Mouse (Mus musculus): ENCODE results near the gene Usp39.

The Usp39 gene

GRCm38 (mm10) chr6:72302349-72302925 lies 42.5 kb downstream of the Usp39 start:
- DNase-seq (ENCODE audit: low spot score in 2 of 2) = no peak

- no peak for DNase-seq (ENCODE audit: low spot score in 2 of 2)
These were observed 47.2 kb downstream of the Usp39 start for GRCm38 (mm10) chr6:72297825-72298224.

- DNase-seq (ENCODE audit: low spot score in 2 of 2) = no peak
These were observed 51.9 kb downstream of the Usp39 start for GRCm38 (mm10) chr6:72292972-72293651.

- no peak for DNase-seq (ENCODE audit: low spot score in 2 of 2)
These were observed 55.5 kb downstream of the Usp39 start for GRCm38 (mm10) chr6:72289484-72289883.

- DNase-seq (ENCODE audit: low spot score in 2 of 2) = peak in 1 of 2 experiments; percentile 11
These were observed 61.1 kb downstream of the Usp39 start for GRCm38 (mm10) chr6:72283914-72284313.

GRCm38 (mm10) chr6:72280410-72280998 lies 64.5 kb downstream of the Usp39 start:
- no peak for DNase-seq (ENCODE audit: low spot score in 2 of 2)

- no peak for DNase-seq (ENCODE audit: low spot score in 2 of 2)
These were observed 65.5 kb downstream of the Usp39 start for GRCm38 (mm10) chr6:72279505-72279904.

GRCm38 (mm10) chr6:72278835-72279234 lies 66.1 kb downstream of the Usp39 start:
- no peak for DNase-seq (ENCODE audit: low spot score in 2 of 2)

GRCm38 (mm10) chr6:72277508-72278166 lies 67.3 kb downstream of the Usp39 start:
- no peak for DNase-seq (ENCODE audit: low spot score in 2 of 2)

GRCm38 (mm10) chr6:72276972-72277441 lies 68.0 kb downstream of the Usp39 start:
- no peak for DNase-seq (ENCODE audit: low spot score in 2 of 2)

- no peak for DNase-seq (ENCODE audit: low spot score in 2 of 2)
These were observed 68.8 kb downstream of the Usp39 start for GRCm38 (mm10) chr6:72276141-72276540.

- no peak for DNase-seq (ENCODE audit: low spot score in 2 of 2)
These were observed 69.5 kb downstream of the Usp39 start for GRCm38 (mm10) chr6:72275527-72275926.

GRCm38 (mm10) chr6:72273153-72273552 lies 71.8 kb downstream of the Usp39 start:
- DNase-seq (ENCODE audit: low spot score in 2 of 2) = no peak

- no peak for DNase-seq (ENCODE audit: low spot score in 2 of 2)
These were observed 72.8 kb downstream of the Usp39 start for GRCm38 (mm10) chr6:72272161-72272696.

GRCm38 (mm10) chr6:72270952-72271519 lies 73.9 kb downstream of the Usp39 start:
- peak; percentile 23 to 64 for DNase-seq (ENCODE audit: low spot score in 2 of 2)

- no peak for DNase-seq (ENCODE audit: low spot score in 2 of 2)
These were observed 74.7 kb downstream of the Usp39 start for GRCm38 (mm10) chr6:72270258-72270657.

Data from left cerebral cortex, adult 9 months (tissue).